Mouse (Mus musculus) megakaryocyte, embryonic 14.5 days (primary cell): ENCODE data around the gene Tom1l2.

Source experiments
- FLI1 ChIP-seq: IDR thresholded peaks from 2 replicates; pipeline ENCODE4 v1.6.1; 2012; ENCODE audit warnings: low read length, inconsistent platforms, mixed read lengths
- GATA1 ChIP-seq: IDR thresholded peaks from 3 replicates; pipeline ENCODE4 v1.6.1; 2012; ENCODE audit warnings: mixed read lengths, low read length, inconsistent platforms, borderline replicate concordance

DNA sequence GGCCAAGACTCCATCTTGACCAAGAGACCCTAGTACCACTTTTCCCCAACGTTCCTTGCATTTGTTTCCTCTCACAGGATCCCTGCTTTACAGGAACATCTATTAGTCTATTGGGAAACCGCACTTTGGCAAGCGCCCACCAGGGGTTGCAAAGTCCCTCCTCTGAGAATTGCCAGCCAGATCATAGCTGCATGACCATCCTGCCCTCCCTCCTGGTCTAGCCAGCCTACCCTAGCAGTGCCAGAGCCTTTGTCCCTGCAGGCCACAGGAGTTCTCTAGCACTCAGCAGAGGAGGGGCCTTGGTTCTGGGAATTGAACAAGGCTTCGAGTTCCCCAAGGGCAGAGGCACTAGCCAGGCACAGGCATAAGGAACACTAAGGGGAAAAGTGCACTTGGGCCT lies 128.0 kb downstream of the Tom1l2 start:
- TF ChIP-seq GATA1 (no peak), FLI1 (no peak)
